Mouse (Mus musculus) testis, adult 2 months (tissue): ENCODE results near the gene Clec3a.

Experiments used
- CTCF ChIP-seq: fragments of 200-500 bp; IDR thresholded peaks from 2 replicates; pipeline ENCODE4 v1.5.1; 2012; ENCODE audit warnings: low read depth, mild to moderate bottlenecking, inconsistent platforms, low read length, moderate library complexity; ENCODE audit not compliant: control insufficient read depth, insufficient read depth, insufficient replicate concordance
- POLR2A ChIP-seq: fragments of 200-500 bp; IDR thresholded peaks from 2 replicates; pipeline ENCODE4 v1.6.1; 2012; ENCODE audit warnings: low read depth, mild to moderate bottlenecking, inconsistent platforms, low read length, moderate library complexity; ENCODE audit not compliant: control insufficient read depth

DNA sequence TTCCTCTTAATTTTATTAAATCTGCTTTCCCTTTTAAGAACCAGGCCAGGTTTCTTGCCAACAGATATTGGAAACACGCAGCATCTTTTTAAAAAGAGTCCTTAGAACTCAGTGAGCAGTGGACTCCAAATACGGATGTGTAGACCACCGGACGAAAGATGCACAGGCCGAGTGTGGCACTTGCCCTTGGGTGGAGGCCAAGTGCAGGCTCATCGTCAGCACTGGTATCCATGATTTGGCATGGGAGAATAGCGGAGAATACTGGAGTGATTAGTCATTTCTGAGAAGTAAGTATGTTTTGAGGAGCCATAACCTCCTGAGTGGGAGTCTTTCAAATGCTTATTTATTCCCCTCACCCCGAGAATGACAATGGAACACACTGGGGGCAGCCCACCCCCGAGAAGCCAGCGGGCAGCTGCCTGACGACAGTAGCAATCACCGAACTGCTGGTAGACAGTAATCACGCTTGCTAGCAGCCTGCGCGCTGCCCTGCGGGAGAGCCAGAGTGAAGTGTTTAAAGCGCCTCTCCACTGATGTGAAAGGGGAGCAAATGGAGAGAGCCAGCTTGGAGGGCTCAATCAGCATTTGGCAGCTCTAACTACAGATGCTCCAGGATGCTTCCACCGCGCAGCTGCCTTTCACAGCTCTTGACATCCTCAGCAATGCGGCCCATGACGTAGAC, 50.8 kb downstream of the Clec3a start:
- no peak for TF ChIP-seq CTCF
- TF ChIP-seq POLR2A: no peak
